Mouse (Mus musculus) hindbrain, embryonic 12.5 days (tissue): ENCODE data around the gene Catsperd. TPM values are rescaled to one million over a fixed set of nuclear protein-coding genes. Genes with fewer than 3 reads are reported as not detected.
A peak's percentile ranks its signal among the peaks of the same experiment; 100 is the strongest.

Experiments
- ATAC-seq: fragments of 200-750 bp; cut with Nextera tagmentation; 2 replicates; pipeline ENCODE4 v1.8.0; 2017; ENCODE audit warnings: moderate TSS enrichment; ENCODE audit not compliant: low FRiP score
- H3K27ac ChIP-seq: fragments of 300-500 bp; sonication (generic); 2 replicates; pipeline ENCODE4 v1.5.1; 2016; ENCODE audit warnings: mild to moderate bottlenecking
- H3K27me3 ChIP-seq: fragments of 300-500 bp; sonication (generic); 2 replicates; pipeline ENCODE4 v1.6.1; 2016; ENCODE audit warnings: mild to moderate bottlenecking
- H3K36me3 ChIP-seq: fragments of 300-500 bp; sonication (generic); 2 replicates; pipeline ENCODE4 v1.6.1; 2016; ENCODE audit warnings: mild to moderate bottlenecking
- H3K4me1 ChIP-seq: fragments of 300-500 bp; sonication (generic); 2 replicates; pipeline ENCODE4 v1.6.1; 2016
- H3K4me2 ChIP-seq: fragments of 300-500 bp; sonication (generic); replicated peaks from 2 replicates; pipeline ENCODE4 v1.6.1; 2016; ENCODE audit warnings: mild to moderate bottlenecking
- H3K4me3 ChIP-seq: fragments of 300-500 bp; sonication (generic); 2 replicates; pipeline ENCODE4 v1.5.1; 2016; ENCODE audit warnings: mild to moderate bottlenecking
- H3K9ac ChIP-seq: fragments of 300-500 bp; sonication (generic); 2 replicates; pipeline ENCODE4 v1.6.1; 2016; ENCODE audit warnings: mild to moderate bottlenecking, moderate library complexity
- H3K9me3 ChIP-seq: fragments of 300-500 bp; sonication (generic); replicated peaks from 2 replicates; pipeline ENCODE4 v1.6.1; 2016; ENCODE audit warnings: mild to moderate bottlenecking
- WGBS: fragments of 180-500 bp; shearing (Covaris S2); methylation state at CpG from one replicate; pipeline ENCODE4 v1.1.7; 2016; 5-methylcytosine and 5-hydroxymethylcytosine counted together
- polyA plus RNA-seq: library from polyadenylated mRNA; unstranded; fragments of >200 nt; fragmentation: Nextera tagmentation; extraction: Ambion mirVana; gene quantifications from 2 replicates; pipeline ENCODE4 v1.2.1, GENCODE M21; 2016

The Catsperd gene
- polyA plus RNA-seq, result 0.74 and 0.98 TPM in 2 replicates

- Histone ChIP-seq H3K27me3 (no peaks in the 10 kb centered on the region), H3K4me2 (peak within 1 kb of the TSS; percentile 87), H3K9me3 (no peaks in the 10 kb centered on the region), H3K9ac (peak within 1 kb of the TSS; percentile 49), H3K4me3 (peak within 1 kb of the TSS; percentile 95), H3K27ac (peak within 1 kb of the TSS; percentile 48), H3K4me1 (peaks cover 18% of the 10 kb centered on the region), H3K36me3 (peaks cover 15% of the 10 kb centered on the region; the same call in 1 of the 2 replicates)
- peak; percentile 49 for ATAC-seq
- WGBS, result 9% methylated on average over 26 of the region's 26 CpGs
Observed at GRCm38 (mm10) chr17:56627530-56628277, at the start of gene Catsperd. TSS of gene Catsperd (plus strand) at chr17:56628143.

GRCm38 (mm10) chr17:56583071-56583470, 44.9 kb upstream of the Catsperd start:
- Histone ChIP-seq H3K9ac (peak overlapping the region; percentile 80), H3K27me3 (no peaks in the 10 kb centered on the region), H3K36me3 (peaks cover 53% of the 10 kb centered on the region), H3K4me3 (peak overlapping the region; percentile 85), H3K27ac (no peak overlapping the region), H3K4me2 (peak overlapping the region; percentile 67), H3K9me3 (no peaks in the 10 kb centered on the region), H3K4me1 (peaks cover 47% of the 10 kb centered on the region)
- 79% methylated on average over 1 of the region's 1 CpGs for WGBS
- no peak for ATAC-seq

- Histone ChIP-seq H3K4me3 (peak overlapping the region; percentile 85), H3K9ac (peak overlapping the region; percentile 80), H3K27ac (peak overlapping the region; percentile 95), H3K4me2 (peak overlapping the region; percentile 67), H3K4me1 (peaks cover 52% of the 10 kb centered on the region), H3K27me3 (no peaks in the 10 kb centered on the region), H3K36me3 (peaks cover 53% of the 10 kb centered on the region), H3K9me3 (no peaks in the 10 kb centered on the region)
- 5% methylated on average over 33 of the region's 33 CpGs for WGBS
- ATAC-seq, result peak; percentile 4; the same call in 1 of the 2 replicates
Observed at GRCm38 (mm10) chr17:56583611-56584256, 44.2 kb upstream of the Catsperd start.

- Histone ChIP-seq H3K36me3 (peaks cover 54% of the 10 kb centered on the region), H3K4me3 (peak within 1 kb of the TSS; percentile 85), H3K27ac (peak within 1 kb of the TSS; percentile 95), H3K9me3 (no peaks in the 10 kb centered on the region), H3K27me3 (no peaks in the 10 kb centered on the region), H3K4me1 (peaks cover 53% of the 10 kb centered on the region), H3K9ac (peak within 1 kb of the TSS; percentile 92), H3K4me2 (peak within 1 kb of the TSS; percentile 82)
- 0% methylated on average over 85 of the region's 101 CpGs for WGBS
- peak; percentile 96 for ATAC-seq
Observed at GRCm38 (mm10) chr17:56584257-56585130, 43.4 kb upstream of the Catsperd start, which contains the start of the genes Safb2 and Safb. TSS of gene Safb2 (minus strand) at chr17:56584585. TSS of gene Safb (plus strand) at chr17:56584825.

- H3K4me2 ChIP-seq, result peak overlapping the region; percentile 82
- H3K36me3 ChIP-seq, result peaks cover 56% of the 10 kb centered on the region
- peak overlapping the region; percentile 95 for H3K27ac ChIP-seq
- peaks cover 57% of the 10 kb centered on the region for H3K4me1 ChIP-seq
- WGBS, result under 1% methylated on average over 61 of the region's 61 CpGs
- ATAC-seq, result peak; percentile 33; the same call in 1 of the 2 replicates
- peak overlapping the region; percentile 92 for H3K9ac ChIP-seq
- H3K27me3 ChIP-seq, result no peaks in the 10 kb centered on the region
- H3K9me3 ChIP-seq, result no peaks in the 10 kb centered on the region
- H3K4me3 ChIP-seq, result peak overlapping the region; percentile 85
Observed at GRCm38 (mm10) chr17:56585171-56585821, 42.6 kb upstream of the Catsperd start.

GRCm38 (mm10) chr17:56587773-56588172, 40.2 kb upstream of the Catsperd start:
- Histone ChIP-seq H3K9me3 (no peaks in the 10 kb centered on the region), H3K4me1 (peaks cover 44% of the 10 kb centered on the region), H3K27ac (no peak overlapping the region), H3K4me2 (0 out of 2 replicates have a peak overlapping the region, but pooled peaks have one; percentile 8), H3K27me3 (no peaks in the 10 kb centered on the region), H3K9ac (peak overlapping the region; percentile 36; the same call in 1 of the 2 replicates), H3K4me3 (no peak overlapping the region), H3K36me3 (peaks cover 60% of the 10 kb centered on the region)
- ATAC-seq, result no peak
- 67% methylated on average over 1 of the region's 1 CpGs for WGBS

GRCm38 (mm10) chr17:56588921-56589320, 39.0 kb upstream of the Catsperd start:
- ATAC-seq, result no peak
- H3K36me3 ChIP-seq, result peaks cover 68% of the 10 kb centered on the region

GRCm38 (mm10) chr17:56592553-56592952, 35.4 kb upstream of the Catsperd start:
- Histone ChIP-seq H3K9me3 (no peaks in the 10 kb centered on the region), H3K36me3 (peaks cover 93% of the 10 kb centered on the region), H3K4me3 (no peak overlapping the region), H3K27me3 (no peaks in the 10 kb centered on the region), H3K27ac (no peak overlapping the region), H3K4me1 (peaks cover 17% of the 10 kb centered on the region), H3K9ac (no peak overlapping the region), H3K4me2 (no peak overlapping the region)
- ATAC-seq, result no peak

More at GRCm38 (mm10) chr17:56588921-56589320, 39.0 kb upstream of the Catsperd start:
- Histone ChIP-seq H3K4me1 (peaks cover 35% of the 10 kb centered on the region), H3K27ac (no peak overlapping the region), H3K9me3 (no peaks in the 10 kb centered on the region), H3K9ac (no peak overlapping the region), H3K27me3 (no peaks in the 10 kb centered on the region), H3K4me2 (no peak overlapping the region), H3K4me3 (no peak overlapping the region)
- WGBS, result 95% methylated on average over 4 of the region's 4 CpGs

GRCm38 (mm10) chr17:56593527-56594271, 34.2 kb upstream of the Catsperd start:
- H3K4me2 ChIP-seq, result no peak overlapping the region
- no peak for ATAC-seq
- H3K9ac ChIP-seq, result no peak overlapping the region
- H3K27me3 ChIP-seq, result no peaks in the 10 kb centered on the region
- 92% methylated on average over 8 of the region's 8 CpGs for WGBS
- no peaks in the 10 kb centered on the region for H3K9me3 ChIP-seq
- H3K27ac ChIP-seq, result no peak overlapping the region
- H3K36me3 ChIP-seq, result peaks cover 89% of the 10 kb centered on the region
- H3K4me3 ChIP-seq, result no peak overlapping the region
- 0 out of 2 replicates have a peak, but pooled peaks cover 8% of the 10 kb centered on the region for H3K4me1 ChIP-seq

GRCm38 (mm10) chr17:56603186-56604069, 24.5 kb upstream of the Catsperd start:
- no peak overlapping the region for H3K4me3 ChIP-seq
- peaks cover 9% of the 10 kb centered on the region for H3K4me1 ChIP-seq
- no peak overlapping the region for H3K27ac ChIP-seq
- no peak for ATAC-seq
- H3K36me3 ChIP-seq, result peaks cover 85% of the 10 kb centered on the region
- no peak overlapping the region for H3K4me2 ChIP-seq
- WGBS, result 95% methylated on average over 28 of the region's 28 CpGs
- no peaks in the 10 kb centered on the region for H3K9me3 ChIP-seq
- H3K9ac ChIP-seq, result no peak overlapping the region
- H3K27me3 ChIP-seq, result no peaks in the 10 kb centered on the region
